Mouse (Mus musculus): ENCODE data around the gene Arl6ip1. TPM values are rescaled to one million over a fixed set of nuclear protein-coding genes. Genes with fewer than 3 reads are reported as not detected.

Gene Arl6ip1
- total and polyA plus RNA-seq, 3 experiments: 214 to 248 (median 234) TPM

DNA sequence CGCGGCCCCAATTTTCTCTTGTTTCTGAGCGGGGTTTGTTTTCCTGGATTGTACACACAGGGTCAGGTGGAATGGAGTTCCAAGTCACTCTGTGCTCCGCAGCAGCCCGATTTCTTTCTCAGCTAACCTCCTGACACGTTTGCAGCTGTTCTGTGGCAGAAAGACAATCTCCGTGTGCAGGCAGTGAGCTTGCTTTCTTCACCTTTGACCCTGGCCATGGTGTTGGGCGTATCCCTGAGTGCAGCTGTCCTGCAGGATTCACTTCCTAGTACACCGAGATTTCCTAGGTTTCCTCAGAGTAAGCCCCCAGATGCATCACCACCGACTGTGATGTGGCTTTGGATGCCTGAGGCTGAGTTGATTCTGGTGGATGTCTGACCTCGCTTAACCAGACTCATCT lies 5.7 kb upstream of the Arl6ip1 start:
- Histone ChIP-seq H3K4me1 (ENCODE audit: control insufficient read depth in 1 of 2, insufficient read depth in 2 of 2) (peaks cover 0 to 8% of the 10 kb centered on the region in 2 experiments; a peak in 2 of 4 replicates), H3K4me3 (replicated peaks in 1 of 3; ENCODE audit: low read depth in 2 of 3, low read length in 2 of 3, poor library complexity in 1 of 3) (no peak overlapping the region), H3K36me3 (replicated peaks in 1 of 2; ENCODE audit: control insufficient read depth in 1 of 2, insufficient read depth in 1 of 2, low read length in 1 of 2) (peaks cover 37 to 52% of the 10 kb centered on the region in 2 experiments), H3K27me3 (replicated peaks) (no peaks in the 10 kb centered on the region), H3K79me2 (replicated peaks; ENCODE audit: control insufficient read depth, extremely low read depth, insufficient read depth, poor library complexity, severe bottlenecking) (peaks cover 3% of the 10 kb centered on the region; the same call in 1 of the 2 replicates), H3K9me3 (replicated peaks; ENCODE audit: low read length) (no peaks in the 10 kb centered on the region), H3K4me2 (ENCODE audit: insufficient read depth, low read depth, poor library complexity, severe bottlenecking) (no peak overlapping the region), H3K27ac (ENCODE audit: insufficient read depth, low read depth) (no peak overlapping the region), H3K9ac (ENCODE audit: insufficient read depth, low read depth) (no peak overlapping the region)
- TF ChIP-seq IRF4 (IDR thresholded peaks at IDR 0.05; ENCODE audit: low read depth, low read length): no peak
- TF ChIP-seq EP300 (IDR thresholded peaks at IDR 0.05; ENCODE audit: low read length): no peak
- no peak for TF ChIP-seq E2F4 (IDR thresholded peaks at IDR 0.05; ENCODE audit: insufficient replicate concordance, low read depth, low read length)
- TF ChIP-seq UBTF (IDR thresholded peaks at IDR 0.05; ENCODE audit: low read depth, low read length): no peak
- no peak for TF ChIP-seq MXI1 (IDR thresholded peaks at IDR 0.05; ENCODE audit: low read depth, low read length)
- TF ChIP-seq CHD1 (IDR thresholded peaks at IDR 0.05; ENCODE audit: low read depth, low read length): no peak
- TF ChIP-seq BHLHE40 (IDR thresholded peaks at IDR 0.05; ENCODE audit: low read depth, low read length): no peak
- no peak for TF ChIP-seq ZNF384 (IDR thresholded peaks at IDR 0.05; ENCODE audit: low read depth, low read length)
- no peak for TF ChIP-seq KAT2A (IDR thresholded peaks at IDR 0.05; ENCODE audit: insufficient replicate concordance, low read length)
- no peak for TF ChIP-seq ETS1 (conservative IDR thresholded peaks at IDR 0.05; ENCODE audit: low read depth, low read length)
- TF ChIP-seq MAFK (IDR thresholded peaks at IDR 0.05; ENCODE audit: insufficient replicate concordance, low read length): no peak
- TF ChIP-seq MEF2A (IDR thresholded peaks at IDR 0.05; ENCODE audit: borderline replicate concordance, low read depth, low read length): no peak
- no peak for TF ChIP-seq GABPA (IDR thresholded peaks at IDR 0.05; ENCODE audit: insufficient replicate concordance, low read depth, low read length)
- no peak for TF ChIP-seq SMC3 (IDR thresholded peaks at IDR 0.05; ENCODE audit: low read depth, low read length)
- no peak for TF ChIP-seq USF1 (IDR thresholded peaks at IDR 0.05; ENCODE audit: low read depth, low read length)
- TF ChIP-seq ZC3H11A (IDR thresholded peaks at IDR 0.05; ENCODE audit: low read depth, low read length): no peak
- TF ChIP-seq JUN (IDR thresholded peaks at IDR 0.05; ENCODE audit: insufficient read depth, low read depth, low read length): no peak
- TF ChIP-seq ZMIZ1 (IDR thresholded peaks at IDR 0.05; ENCODE audit: low read depth, low read length): no peak
- dilution Hi-C loops (cut with MboI; ENCODE audit: extremely low pct_ligation_motif_present, extremely low pct_unique_long_range_greater_than_20kb, low sequenced_read_pairs) (no loop called here), in situ Hi-C loops (cut with MboI; ENCODE audit: low pct_ligation_motif_present, low pct_unique_long_range_greater_than_20kb, low sequenced_read_pairs) (no loop called here)
- DNase-seq (ENCODE audit: extremely low read depth): no peak

DNA sequence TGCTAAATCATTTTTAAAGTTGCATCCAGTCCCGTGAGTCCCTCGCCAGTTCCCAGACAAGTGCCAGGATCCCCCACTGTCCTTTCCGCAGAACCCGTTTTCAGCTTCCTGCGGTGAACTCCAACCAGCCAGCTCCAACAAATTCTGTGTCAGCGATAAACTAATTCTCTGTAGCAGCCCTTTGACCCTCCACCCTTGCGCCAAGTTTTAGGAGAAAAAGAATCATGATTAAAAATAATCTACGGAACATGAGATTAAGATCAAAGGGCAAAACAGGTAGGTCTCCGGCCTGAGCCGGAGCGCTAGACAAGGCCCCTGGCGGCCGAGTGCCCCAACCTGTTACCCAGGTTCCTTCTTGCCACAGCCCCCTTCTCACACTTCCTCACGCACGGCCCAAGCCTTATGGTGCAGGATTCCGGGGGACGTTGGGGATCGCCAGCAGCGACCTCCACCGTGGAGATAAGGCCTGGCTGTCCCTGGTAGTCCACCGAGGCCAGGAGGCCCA lies 485 bp downstream of the Arl6ip1 start:
- Histone ChIP-seq H3K9ac (ENCODE audit: insufficient read depth, low read depth) (peak overlapping the region; percentile 79), H3K27me3 (replicated peaks) (no peaks in the 10 kb centered on the region), H3K4me1 (ENCODE audit: control insufficient read depth in 1 of 2, insufficient read depth in 2 of 2) (peaks cover 0 to 36% of the 10 kb centered on the region in 2 experiments; a peak in 2 of 4 replicates), H3K4me3 (replicated peaks in 1 of 3; ENCODE audit: low read depth in 2 of 3, low read length in 2 of 3, poor library complexity in 1 of 3) (peak overlapping the region; percentile 80 to 95 (median 86)), H3K79me2 (replicated peaks; ENCODE audit: control insufficient read depth, extremely low read depth, insufficient read depth, poor library complexity, severe bottlenecking) (peaks cover 44% of the 10 kb centered on the region), H3K27ac (ENCODE audit: insufficient read depth, low read depth) (peak overlapping the region; percentile 62), H3K4me2 (ENCODE audit: insufficient read depth, low read depth, poor library complexity, severe bottlenecking) (peak overlapping the region; percentile 61), H3K36me3 (replicated peaks in 1 of 2; ENCODE audit: control insufficient read depth in 1 of 2, insufficient read depth in 1 of 2, low read length in 1 of 2) (peaks cover 16 to 24% of the 10 kb centered on the region in 2 experiments), H3K9me3 (replicated peaks; ENCODE audit: low read length) (no peaks in the 10 kb centered on the region)
- DNase-seq (ENCODE audit: extremely low read depth): no peak
- in situ Hi-C loops (cut with MboI; ENCODE audit: low pct_ligation_motif_present, low pct_unique_long_range_greater_than_20kb, low sequenced_read_pairs): loop anchor here (10.0 kb wide), 1 partner anchor 166 kb away; no protein-coding TSS in a partner anchor
- TF ChIP-seq EP300 (IDR thresholded peaks at IDR 0.05; ENCODE audit: low read length) (no peak), POLR2AphosphoS2 (IDR thresholded peaks at IDR 0.05; ENCODE audit: low read depth, low read length) (no peak), ZKSCAN1 (IDR thresholded peaks at IDR 0.05; ENCODE audit: borderline replicate concordance, low read depth, low read length) (no peak), BHLHE40 (IDR thresholded peaks at IDR 0.05; ENCODE audit: low read depth, low read length) (no peak), MAFK (IDR thresholded peaks at IDR 0.05; ENCODE audit: insufficient replicate concordance, low read length) (0 out of 2 replicates have a peak, but pooled peaks have one; percentile 21)
- dilution Hi-C loops (cut with MboI; ENCODE audit: extremely low pct_ligation_motif_present, extremely low pct_unique_long_range_greater_than_20kb, low sequenced_read_pairs): no loop called here

Measured in CH12.LX (cell line).